Mouse (Mus musculus) A20 (cell line): Measurements from ENCODE around the gene Stap1.

Source experiments
- DNase-seq: peaks from one replicate; pipeline ENCODE4 v3.0.0-alpha.2; 2011; ENCODE audit warnings: low read depth, low spot score

Stap1 gene

DNA sequence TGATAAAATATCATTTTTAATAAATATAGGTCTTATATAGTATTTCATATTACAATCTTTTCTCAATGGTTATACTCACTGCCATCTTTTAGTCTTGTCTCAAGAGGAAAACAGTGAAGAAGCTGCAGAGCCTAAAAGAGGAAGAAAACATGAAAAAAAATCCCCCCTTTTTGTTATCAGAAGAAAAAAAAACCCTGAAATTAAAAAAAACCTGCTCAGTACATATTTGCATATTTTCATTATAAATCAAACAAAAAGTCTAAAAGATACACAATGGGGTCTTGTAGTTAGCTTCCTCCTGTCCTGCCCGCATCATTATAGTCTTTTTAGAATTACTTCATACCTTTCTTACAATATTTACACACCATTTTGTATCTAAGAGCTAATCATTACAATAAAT is 57.2 kb downstream of the Stap1 start:
- DNase-seq = peak; percentile 49

DNA sequence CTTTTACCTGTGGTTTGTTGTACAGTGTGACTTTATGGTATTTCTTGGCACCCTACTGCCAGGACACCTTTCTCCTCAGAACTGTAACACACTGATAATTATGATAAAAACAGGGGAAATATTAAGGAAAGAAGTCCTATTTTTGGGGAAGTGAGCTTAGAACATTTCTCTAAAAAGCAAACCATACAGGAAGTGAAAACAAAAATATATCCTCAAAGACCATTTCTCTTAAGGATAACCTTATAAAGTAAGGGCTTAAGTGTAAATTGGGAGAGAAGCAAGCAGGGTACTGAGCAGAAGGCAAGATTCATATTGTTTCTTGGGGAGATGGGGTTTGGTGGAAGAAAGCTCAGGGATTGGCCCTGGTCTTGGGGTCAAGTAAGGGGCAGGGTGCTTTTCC is 58.3 kb downstream of the Stap1 start:
- DNase-seq = peak; percentile 56
